Mouse (Mus musculus) spleen, postnatal 14 days (tissue): ENCODE results near the gene Ccdc85c.

ENCODE experiments used
- DNase-seq, 2 experiments: peaks; one replicate each; pipeline ENCODE4 v3.0.0; 2021 to 2022; ENCODE audit warnings: low spot score in 2 of 2

The Ccdc85c gene

GRCm38 (mm10) chr12:108216611-108217370 is 58.4 kb downstream of the Ccdc85c start:
- no peak for DNase-seq

DNA sequence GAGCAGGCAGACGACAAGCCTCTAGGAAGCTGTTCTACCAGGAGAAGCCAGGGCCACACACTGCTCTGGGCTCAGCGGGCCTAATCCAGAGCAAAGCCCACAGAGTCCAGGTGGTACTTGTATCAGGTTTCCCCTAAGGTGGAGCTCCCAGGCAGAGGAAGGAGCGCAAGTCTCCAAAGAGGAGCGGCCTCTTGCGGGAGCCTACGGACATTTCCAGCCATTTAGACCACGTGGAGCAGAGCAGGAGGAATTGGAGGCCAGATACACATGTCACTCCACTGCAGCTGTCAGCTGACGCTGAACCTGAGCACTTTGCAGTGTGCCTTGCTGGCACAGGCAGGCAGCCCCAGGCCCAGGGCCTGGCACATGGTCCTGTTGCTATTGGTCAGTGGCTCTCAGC is 60.1 kb downstream of the Ccdc85c start:
- no peak for DNase-seq

DNA sequence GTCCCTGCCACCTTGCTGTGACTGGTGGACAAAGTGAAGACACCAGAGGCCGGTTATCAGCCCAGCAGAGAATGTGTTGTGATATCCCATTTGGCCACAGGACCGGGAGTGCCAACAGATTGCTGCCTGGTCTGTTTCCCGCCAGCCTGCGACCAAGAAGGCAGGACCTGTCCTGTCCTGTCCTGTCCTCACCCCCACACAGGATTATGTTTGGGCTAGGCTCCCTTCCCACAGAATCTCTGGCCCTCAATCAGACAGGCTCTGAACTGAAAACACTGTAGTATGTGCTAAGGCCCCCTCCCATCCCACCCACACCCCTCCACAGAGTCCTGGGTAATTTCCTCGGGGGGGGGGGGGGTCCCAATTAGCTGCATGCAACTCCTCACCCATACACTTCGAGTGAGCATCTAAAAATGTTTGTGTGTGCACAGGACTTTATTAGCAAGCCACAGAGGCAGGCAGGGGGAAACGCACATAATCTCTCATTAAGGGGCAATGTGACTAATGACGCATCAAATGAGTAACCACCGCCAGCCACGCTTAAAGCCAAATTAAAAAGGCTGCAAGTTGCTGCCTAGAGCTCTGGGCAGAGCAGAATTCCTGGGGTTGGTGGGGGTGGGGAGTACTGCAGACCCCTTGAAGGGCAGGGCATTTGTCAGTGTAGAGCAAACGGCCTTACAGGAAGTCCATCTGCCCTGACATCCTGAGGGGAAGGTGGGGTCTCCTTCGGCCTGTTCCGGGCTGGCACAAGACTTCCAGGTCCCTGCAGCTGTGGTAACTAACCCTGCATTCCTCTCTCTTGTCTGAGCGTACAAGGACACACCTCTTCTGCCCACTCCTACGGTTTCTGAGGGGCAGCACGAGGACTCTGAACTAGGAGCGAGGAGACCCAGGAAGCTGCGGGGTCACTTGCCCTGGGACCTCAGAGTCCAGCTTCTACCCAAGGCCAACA is 61.9 kb downstream of the Ccdc85c start:
- DNase-seq, result no peak

DNA sequence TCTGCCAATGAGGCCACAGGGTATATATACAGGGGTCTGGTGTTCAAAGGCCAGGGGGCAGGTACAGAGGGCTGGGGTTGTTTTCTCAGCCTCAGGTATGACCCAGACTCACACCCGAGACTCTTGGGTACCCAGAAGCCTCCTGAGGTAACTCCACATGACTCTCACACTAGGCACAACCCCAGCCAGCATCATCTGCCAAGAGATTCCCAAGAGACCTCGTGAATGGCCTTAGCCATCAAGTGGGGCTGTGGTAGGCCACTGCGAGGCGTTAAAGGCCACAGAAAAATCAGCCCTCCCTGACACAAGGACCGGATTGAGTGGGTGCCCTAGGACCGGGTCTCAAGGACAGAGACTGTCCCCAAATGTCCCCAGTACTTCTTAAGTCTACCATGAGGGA is 62.7 kb downstream of the Ccdc85c start:
- DNase-seq, result no peak

DNA sequence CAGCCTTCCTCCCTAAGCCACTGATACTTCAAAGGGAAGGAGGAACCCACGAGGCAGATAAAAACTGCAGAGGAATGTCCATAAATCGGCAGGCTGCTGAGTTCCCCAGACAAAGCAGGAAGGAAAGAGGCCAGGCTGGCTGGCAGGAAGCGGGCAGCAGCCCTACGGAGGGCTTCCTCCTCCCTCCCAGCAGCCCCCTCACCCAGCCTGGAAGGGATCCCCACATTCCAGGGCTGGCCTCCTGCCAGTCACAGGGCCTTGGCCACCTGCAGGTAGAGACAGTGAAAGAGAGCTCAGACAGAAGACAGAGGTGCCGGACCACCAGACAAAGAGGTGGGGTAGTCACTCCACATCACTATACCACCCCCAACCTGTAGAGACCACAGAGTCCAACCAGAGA is 63.2 kb downstream of the Ccdc85c start:
- no peak for DNase-seq

DNA sequence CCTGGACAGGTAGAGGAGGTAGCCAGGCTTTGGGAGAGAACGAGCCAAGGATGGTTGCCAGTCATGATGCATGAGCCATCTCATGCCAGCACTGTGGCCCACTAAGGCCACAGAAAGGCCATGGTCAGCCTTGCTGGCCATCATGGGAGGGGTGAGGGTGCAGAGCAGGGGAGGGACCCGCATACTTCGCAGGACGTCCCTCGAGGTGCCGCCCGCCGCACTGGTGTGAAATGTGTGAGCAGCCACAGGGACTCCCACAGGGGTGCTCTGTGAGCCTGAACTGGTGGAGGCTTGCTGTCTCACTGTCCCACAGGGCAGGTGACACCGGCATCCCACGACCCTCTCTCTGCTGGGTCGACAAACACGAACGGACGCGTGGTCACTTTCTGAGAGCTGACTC is 64.6 kb downstream of the Ccdc85c start:
- no peak for DNase-seq

GRCm38 (mm10) chr12:108208726-108209438 is 66.3 kb downstream of the Ccdc85c start:
- DNase-seq, result peak in 1 of 2 experiments; percentile 34

GRCm38 (mm10) chr12:108208216-108208615 is 67.0 kb downstream of the Ccdc85c start:
- no peak for DNase-seq

GRCm38 (mm10) chr12:108206641-108207040 is 68.6 kb downstream of the Ccdc85c start:
- peak; percentile 34 to 63 for DNase-seq

DNA sequence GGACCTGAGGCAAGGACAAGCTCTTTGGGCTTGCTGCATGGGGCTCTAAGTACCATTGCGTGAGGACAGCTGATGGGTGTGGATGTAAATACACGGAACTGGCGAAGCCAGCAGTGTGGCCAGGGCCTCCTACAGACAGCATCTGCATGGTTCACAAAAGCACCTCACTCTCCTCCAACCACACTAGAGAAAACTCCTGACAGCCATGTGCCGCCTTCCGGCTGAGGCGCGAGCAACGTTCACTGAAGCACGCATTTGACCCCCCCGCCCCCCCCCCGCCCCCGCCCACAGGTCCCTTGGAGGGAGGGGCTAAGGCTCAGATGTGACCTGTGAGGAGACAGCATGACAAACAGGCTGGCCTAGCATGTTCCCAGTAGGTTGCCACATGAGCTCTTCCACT is 70.2 kb downstream of the Ccdc85c start:
- DNase-seq, result no peak

GRCm38 (mm10) chr12:108203895-108204294 is 71.3 kb downstream of the Ccdc85c start:
- DNase-seq, result no peak

GRCm38 (mm10) chr12:108200094-108200493 is 75.1 kb downstream of the Ccdc85c start:
- DNase-seq, result no peak

GRCm38 (mm10) chr12:108198447-108198846 is 76.8 kb downstream of the Ccdc85c start:
- no peak for DNase-seq

DNA sequence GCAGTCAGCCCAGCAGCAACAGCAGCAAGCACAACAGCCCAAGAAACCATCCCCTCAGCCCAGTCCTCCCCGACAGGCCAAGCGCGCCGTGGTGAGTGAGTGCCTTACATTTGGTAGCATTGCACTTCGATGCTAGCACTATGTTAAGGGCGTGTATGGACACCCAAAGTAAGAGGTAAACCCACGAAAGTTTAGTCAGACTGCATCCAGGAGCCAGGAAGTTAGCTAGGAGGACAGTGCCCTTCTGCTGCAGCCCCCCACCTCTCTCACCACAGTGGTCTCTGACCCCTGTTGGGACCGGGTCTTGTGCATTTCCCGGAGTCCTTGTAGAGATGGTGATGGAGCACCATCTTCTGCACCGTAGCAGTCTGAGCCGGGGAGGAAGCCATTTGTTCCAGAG is 79.5 kb downstream of the Ccdc85c start:
- DNase-seq, result no peak

DNA sequence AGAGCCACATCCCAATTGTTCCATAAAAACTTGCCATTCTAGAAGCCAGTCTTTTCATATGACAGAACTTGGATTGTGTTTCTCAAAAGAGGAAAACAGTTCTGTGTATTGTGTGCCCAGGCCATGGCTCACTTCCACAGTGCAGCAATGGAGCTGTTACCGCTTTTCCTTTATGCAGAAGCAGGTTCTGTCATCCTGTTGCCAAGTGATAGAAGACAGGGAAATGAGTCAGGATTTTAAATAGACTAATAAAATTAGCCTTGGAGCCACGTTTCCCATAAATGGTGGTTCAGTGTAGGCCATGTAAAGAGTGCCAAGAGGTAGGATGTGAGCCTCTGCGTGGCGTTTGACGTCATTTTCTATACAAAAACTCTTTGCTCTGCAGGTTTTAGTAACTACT is 81.3 kb downstream of the Ccdc85c start:
- no peak for DNase-seq

DNA sequence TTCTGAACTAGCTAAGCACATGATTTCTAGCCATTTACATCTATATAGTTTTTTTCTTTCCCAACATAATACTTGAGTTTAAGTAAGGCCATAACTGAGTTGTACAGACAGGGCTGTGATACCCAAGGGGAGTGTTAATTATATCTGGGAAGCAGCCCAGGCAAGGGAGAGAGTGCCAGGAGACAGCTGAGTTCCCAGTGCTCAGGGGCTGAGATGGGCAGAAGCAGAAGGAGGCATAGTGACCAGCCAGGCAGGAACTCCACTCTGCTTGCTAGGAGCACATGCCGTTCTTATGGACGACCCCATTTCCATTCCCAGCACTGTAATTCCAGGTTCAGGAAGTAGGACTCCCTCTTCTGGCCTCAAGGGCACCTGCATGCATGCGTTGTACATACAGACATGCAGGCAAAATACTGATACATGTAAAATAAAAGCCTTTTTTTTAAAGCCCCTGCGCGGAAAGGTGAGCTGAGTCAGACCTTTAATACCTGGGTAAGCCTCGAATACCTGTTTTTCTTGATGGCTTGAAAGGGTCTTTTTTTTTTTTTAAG is 87.6 kb downstream of the Ccdc85c start:
- no peak for DNase-seq

DNA sequence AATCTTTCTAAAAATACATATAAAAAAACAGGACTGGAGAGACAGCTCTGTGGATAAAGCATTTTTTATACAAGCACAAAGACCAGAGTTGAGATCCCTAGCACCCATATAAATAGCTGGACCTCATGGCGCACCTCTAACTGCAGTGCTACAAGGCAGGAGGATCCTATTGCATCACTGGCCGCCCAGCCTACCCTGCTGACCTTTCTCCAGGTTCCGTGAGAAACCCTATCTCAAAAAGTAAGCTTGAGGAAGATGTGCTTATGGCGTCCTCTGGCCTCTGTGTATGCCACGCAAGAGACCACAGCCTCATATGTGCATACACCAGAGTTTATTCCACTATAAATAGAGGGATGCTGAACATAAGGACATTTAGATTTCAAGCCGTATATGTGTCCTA is 93.5 kb downstream of the Ccdc85c start:
- no peak for DNase-seq

- peak; percentile 95 to 96 for DNase-seq
Measured at GRCm38 (mm10) chr12:108179321-108180266, 95.6 kb downstream of the Ccdc85c start, which contains the start of gene Ccnk. Gene Ccnk, plus strand, starts transcription at chr12:108179579.

DNA sequence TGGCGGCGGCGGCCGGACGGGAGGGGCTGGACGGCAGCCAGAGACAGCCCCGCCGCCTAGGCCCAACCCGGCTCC is 96.1 kb downstream of the Ccdc85c start, which contains the start of gene Setd3:
Gene Setd3 (minus strand): TSS at position 69 of the 75 bp plus-strand sequence.
- no peak for DNase-seq

GRCm38 (mm10) chr12:108178331-108179245 is 96.6 kb downstream of the Ccdc85c start:
- DNase-seq, result peak; percentile 56 to 59
